Mouse (Mus musculus) C2C12 (cell line): ENCODE results near the gene Thada. TPM values are rescaled to one million over a fixed set of nuclear protein-coding genes. Genes with fewer than 3 reads are reported as not detected.

Source experiments
- H3K27me3 ChIP-seq: one replicate; pipeline ENCODE4 v1.6.1; 2011; ENCODE audit not compliant: control insufficient read depth, insufficient read depth, insufficient read length
- H3K36me3 ChIP-seq: one replicate; pipeline ENCODE4 v1.6.1; 2011; ENCODE audit not compliant: control insufficient read depth, insufficient read depth
- H3K4me3 ChIP-seq: one replicate; pipeline ENCODE4 v1.5.1; 2011; ENCODE audit warnings: mild to moderate bottlenecking, control low read depth; ENCODE audit not compliant: poor library complexity, insufficient read depth, severe bottlenecking
- H3K79me2 ChIP-seq: one replicate; pipeline ENCODE4 v1.6.1; 2011; ENCODE audit not compliant: control insufficient read depth, insufficient read depth
- H3K79me3 ChIP-seq: one replicate; pipeline ENCODE4 v1.6.1; 2011; ENCODE audit warnings: low read depth, control low read depth
- H3ac ChIP-seq: one replicate; pipeline ENCODE3; 2011; ENCODE audit warnings: low read depth; ENCODE audit not compliant: control insufficient read depth, insufficient read length
- CEBPB ChIP-seq: IDR thresholded peaks from one replicate; pipeline ENCODE4 v1.6.1; 2011; ENCODE audit warnings: low read depth, mild to moderate bottlenecking, control low read depth, moderate library complexity
- CTCF ChIP-seq: IDR thresholded peaks from one replicate; pipeline ENCODE4 v1.5.1; 2011; ENCODE audit not compliant: control insufficient read depth, insufficient read depth, insufficient read length
- FOSL1 ChIP-seq: IDR thresholded peaks from one replicate; pipeline ENCODE4 v1.8.0; 2011; ENCODE audit warnings: mild to moderate bottlenecking, low read length; ENCODE audit not compliant: poor library complexity, insufficient read depth, severe bottlenecking
- MAX ChIP-seq: IDR thresholded peaks from one replicate; pipeline ENCODE4 v1.6.1; 2011; ENCODE audit warnings: mild to moderate bottlenecking, control low read depth
- MYOD1 ChIP-seq: IDR thresholded peaks from one replicate; pipeline ENCODE4 v1.6.1; 2011; ENCODE audit warnings: low read depth; ENCODE audit not compliant: control insufficient read depth, insufficient read length
- MYOG ChIP-seq: IDR thresholded peaks from one replicate; pipeline ENCODE4 v1.6.1; 2011; ENCODE audit not compliant: control insufficient read depth, insufficient read length; ENCODE audit errors: extremely low read depth
- USF1 ChIP-seq: IDR thresholded peaks from one replicate; pipeline ENCODE4 v1.6.1; 2011; ENCODE audit warnings: low read depth, mild to moderate bottlenecking, control low read depth, moderate library complexity
- polyA plus RNA-seq: library from polyadenylated mRNA; unstranded; fragments of >200 nt; fragmentation: generic; extraction: Trizol; gene quantifications from one replicate; pipeline ENCODE4 v1.2.1, GENCODE M21; 2012; ENCODE audit warnings: missing spikeins

Gene Thada
- polyA plus RNA-seq, 1 experiment = 7.3 TPM

DNA sequence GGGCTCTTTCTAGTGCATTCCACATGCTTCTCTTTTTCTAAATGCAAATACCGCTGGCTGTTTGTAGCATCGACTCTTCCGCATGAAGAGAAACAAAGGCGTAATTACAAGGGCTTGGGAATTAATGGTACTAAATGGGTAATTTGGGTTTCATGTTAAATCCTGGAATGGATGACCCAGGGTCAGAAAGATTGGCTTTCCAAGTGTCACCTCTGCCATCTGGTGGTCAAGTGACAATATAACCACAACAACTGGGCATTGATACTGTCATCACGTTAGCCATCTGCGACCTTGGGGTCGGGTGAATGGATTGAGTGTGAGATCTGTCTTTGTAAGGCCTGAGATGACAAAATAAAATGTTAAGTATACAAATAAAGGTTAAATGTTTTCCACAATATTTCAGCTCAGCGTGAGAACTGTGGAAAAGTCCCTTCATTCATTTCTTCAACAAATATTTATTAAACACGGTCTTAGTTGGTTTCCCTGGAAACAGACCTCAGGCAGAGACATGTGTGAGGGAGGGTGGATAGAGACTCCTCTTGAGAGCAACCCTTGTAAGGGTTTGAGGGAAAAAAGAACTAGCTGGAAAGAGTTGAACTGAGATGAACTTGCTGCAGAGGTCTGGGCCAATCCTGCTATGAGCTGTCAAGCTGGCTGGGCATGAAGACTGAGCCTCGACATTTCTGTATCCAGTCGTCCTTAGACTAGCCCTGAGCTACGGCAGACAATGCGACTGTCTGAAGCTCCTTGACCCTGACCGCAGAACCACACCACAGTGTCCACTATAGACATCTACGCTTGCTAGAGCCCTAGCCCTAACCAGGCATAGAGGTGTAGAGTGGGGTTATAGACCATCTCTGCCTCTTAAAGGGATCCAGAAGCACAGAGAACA, 14.7 kb upstream of the Thada start:
- Histone ChIP-seq H3K79me2 (no peaks in the 10 kb centered on the region), H3K36me3 (no peaks in the 10 kb centered on the region), H3ac (no peak overlapping the region), H3K4me3 (no peak overlapping the region), H3K27me3 (no peaks in the 10 kb centered on the region), H3K79me3 (no peaks in the 10 kb centered on the region)
- TF ChIP-seq USF1 (no peak), FOSL1 (no peak), MYOG (no peak), CEBPB (no peak), CTCF (no peak), MYOD1 (no peak), MAX (no peak)

GRCm38 (mm10) chr17:84478276-84478675, 12.3 kb upstream of the Thada start:
- no peak for TF ChIP-seq MYOD1
- no peak for TF ChIP-seq CTCF
- TF ChIP-seq FOSL1 = no peak
- TF ChIP-seq MYOG = no peak
- no peak for TF ChIP-seq MAX
- TF ChIP-seq USF1 = no peak
- TF ChIP-seq CEBPB = no peak
- Histone ChIP-seq H3K27me3 (no peaks in the 10 kb centered on the region), H3K36me3 (no peaks in the 10 kb centered on the region), H3ac (no peak overlapping the region), H3K79me3 (no peaks in the 10 kb centered on the region), H3K4me3 (no peak overlapping the region), H3K79me2 (no peaks in the 10 kb centered on the region)

- H3K27me3 ChIP-seq = no peaks in the 10 kb centered on the region
- no peak overlapping the region for H3ac ChIP-seq
- no peak overlapping the region for H3K4me3 ChIP-seq
- no peaks in the 10 kb centered on the region for H3K79me2 ChIP-seq
- no peaks in the 10 kb centered on the region for H3K36me3 ChIP-seq
- H3K79me3 ChIP-seq = no peaks in the 10 kb centered on the region
- no peak for TF ChIP-seq MYOD1
- TF ChIP-seq MAX = no peak
- no peak for TF ChIP-seq USF1
- TF ChIP-seq FOSL1 = no peak
- no peak for TF ChIP-seq CTCF
- no peak for TF ChIP-seq CEBPB
- no peak for TF ChIP-seq MYOG
Measured at GRCm38 (mm10) chr17:84477176-84477575, 11.2 kb upstream of the Thada start.

- no peak for TF ChIP-seq FOSL1
- no peak for TF ChIP-seq USF1
- no peak for TF ChIP-seq MAX
- TF ChIP-seq MYOD1 = no peak
- no peak for TF ChIP-seq CEBPB
- peak; percentile 8 for TF ChIP-seq CTCF
- H3K4me3 ChIP-seq = no peak overlapping the region
- no peaks in the 10 kb centered on the region for H3K36me3 ChIP-seq
- H3K79me2 ChIP-seq = no peaks in the 10 kb centered on the region
- no peaks in the 10 kb centered on the region for H3K79me3 ChIP-seq
- no peaks in the 10 kb centered on the region for H3K27me3 ChIP-seq
- H3ac ChIP-seq = no peak overlapping the region
Measured at GRCm38 (mm10) chr17:84474312-84474711, 8.3 kb upstream of the Thada start.

DNA sequence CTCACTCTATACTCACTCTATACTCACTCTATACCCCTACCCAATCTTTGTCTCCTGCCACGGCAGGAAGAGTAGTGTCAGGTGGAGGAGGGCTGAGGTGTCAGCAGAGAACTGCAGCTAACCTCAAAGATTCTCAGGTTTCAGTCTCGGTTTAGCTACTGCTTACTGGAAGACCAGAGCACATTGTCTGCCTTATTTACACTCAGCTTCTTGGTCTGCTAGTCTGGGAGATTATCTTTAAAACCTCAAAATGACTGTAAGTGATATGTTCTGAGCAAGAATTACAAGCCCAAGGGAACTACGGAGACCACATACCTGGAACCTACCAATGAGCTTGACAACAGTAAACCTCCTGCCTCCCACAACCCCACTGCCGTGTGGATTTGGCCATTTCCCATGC, 31.0 kb downstream of the Thada start:
- H3K36me3 ChIP-seq = peaks cover 96% of the 10 kb centered on the region
- TF ChIP-seq MYOG (no peak), MAX (no peak), CTCF (no peak), MYOD1 (no peak), USF1 (no peak), CEBPB (no peak), FOSL1 (no peak)
- H3ac ChIP-seq = no peak overlapping the region
- H3K4me3 ChIP-seq = no peak overlapping the region
- H3K79me2 ChIP-seq = no peaks in the 10 kb centered on the region
- no peaks in the 10 kb centered on the region for H3K27me3 ChIP-seq
- H3K79me3 ChIP-seq = no peaks in the 10 kb centered on the region

- H3K79me2 ChIP-seq = no peaks in the 10 kb centered on the region
- TF ChIP-seq MYOG (no peak), MAX (no peak), FOSL1 (no peak), MYOD1 (no peak), CEBPB (no peak), USF1 (no peak), CTCF (no peak)
Measured at GRCm38 (mm10) chr17:84434233-84434632, 31.8 kb downstream of the Thada start.

More at GRCm38 (mm10) chr17:84434233-84434632, 31.8 kb downstream of the Thada start:
- Histone ChIP-seq H3K27me3 (no peaks in the 10 kb centered on the region), H3ac (no peak overlapping the region), H3K4me3 (no peak overlapping the region), H3K79me3 (no peaks in the 10 kb centered on the region), H3K36me3 (peaks cover 96% of the 10 kb centered on the region)
